Mouse (Mus musculus) spleen, postnatal 10 days (tissue): ENCODE data around the gene Sh3d19.
"Not testable (repeated sequence)": the region's sequence is repeated elsewhere in the genome, so short reads cannot be mapped to it uniquely, and the experiment has no call there.

Experiments used
- DNase-seq, 2 experiments: peaks; one replicate each; pipeline ENCODE4 v3.0.0; 2021 to 2022; ENCODE audit warnings: low spot score in 2 of 2

Gene Sh3d19

GRCm38 (mm10) chr3:86093213-86093845 is 122.4 kb downstream of the Sh3d19 start:
- no peak for DNase-seq

GRCm38 (mm10) chr3:86093907-86094306 is 123.0 kb downstream of the Sh3d19 start:
- no peak for DNase-seq

- DNase-seq = no peak
Observed at GRCm38 (mm10) chr3:86101956-86102355, 131.0 kb downstream of the Sh3d19 start.

- DNase-seq = no peak
Observed at GRCm38 (mm10) chr3:86103449-86104291, 132.8 kb downstream of the Sh3d19 start.

GRCm38 (mm10) chr3:86104433-86104832 is 133.5 kb downstream of the Sh3d19 start:
- DNase-seq = not testable (repeated sequence)

GRCm38 (mm10) chr3:86104909-86105308 is 134.0 kb downstream of the Sh3d19 start:
- no peak for DNase-seq

- DNase-seq = no peak
Observed at GRCm38 (mm10) chr3:86106086-86106632, 135.2 kb downstream of the Sh3d19 start.

- DNase-seq = no peak
Observed at GRCm38 (mm10) chr3:86107637-86108539, 137.0 kb downstream of the Sh3d19 start.

GRCm38 (mm10) chr3:86108576-86108975 is 137.7 kb downstream of the Sh3d19 start:
- peak in 1 of 2 experiments; percentile 27 for DNase-seq

- no peak for DNase-seq
Observed at GRCm38 (mm10) chr3:86109099-86109498, 138.2 kb downstream of the Sh3d19 start.

GRCm38 (mm10) chr3:86110077-86110476 is 139.2 kb downstream of the Sh3d19 start:
- DNase-seq = peak; percentile 21 to 68

- DNase-seq = no peak
Observed at GRCm38 (mm10) chr3:86112766-86113165, 141.9 kb downstream of the Sh3d19 start.

GRCm38 (mm10) chr3:86114659-86115338 is 143.9 kb downstream of the Sh3d19 start:
- DNase-seq = no peak

- no peak for DNase-seq
Observed at GRCm38 (mm10) chr3:86116951-86117350, 146.0 kb downstream of the Sh3d19 start.

GRCm38 (mm10) chr3:86119237-86119932 is 148.5 kb downstream of the Sh3d19 start:
- no peak for DNase-seq

- DNase-seq = no peak
Observed at GRCm38 (mm10) chr3:86122156-86122555, 151.2 kb downstream of the Sh3d19 start.

GRCm38 (mm10) chr3:86123251-86123746 is 152.4 kb downstream of the Sh3d19 start:
- no peak for DNase-seq

GRCm38 (mm10) chr3:86129757-86130156 is 158.8 kb downstream of the Sh3d19 start:
- peak; percentile 47 to 80 for DNase-seq

- no peak for DNase-seq
Observed at GRCm38 (mm10) chr3:86134939-86135638, 164.2 kb downstream of the Sh3d19 start.
